Mouse (Mus musculus): ENCODE results near the gene Cd6.
A peak's percentile ranks its signal among the peaks of the same experiment; 100 is the strongest.

The Cd6 gene

GRCm38 (mm10) chr19:10839010-10839892 lies 9.4 kb upstream of the Cd6 start, which contains the start of gene Slc15a3:
Gene Slc15a3, plus strand, starts transcription at chr19:10839727.
- no peak for DNase-seq (ENCODE audit: low read depth, low spot score)

DNA sequence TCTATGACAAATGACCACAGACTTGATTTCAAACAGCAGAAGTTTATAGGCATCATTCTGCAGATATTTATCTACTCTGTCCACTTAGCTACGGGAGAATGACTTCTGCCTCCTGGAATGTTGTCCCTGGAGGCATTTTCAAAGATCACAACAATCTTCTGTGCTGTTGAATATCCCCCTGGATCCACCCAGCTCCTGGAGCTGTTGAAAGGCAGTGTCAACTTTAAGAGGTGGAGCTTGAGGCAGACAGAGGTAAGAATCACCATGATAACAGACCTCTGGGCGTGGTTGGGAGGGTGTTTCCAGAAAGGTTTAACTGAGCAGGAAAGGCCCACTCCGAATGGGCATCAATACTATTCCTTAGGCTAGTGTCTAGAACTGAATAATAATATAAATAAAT lies 5.8 kb upstream of the Cd6 start:
- DNase-seq (ENCODE audit: low read depth, low spot score): peak; percentile 84

DNA sequence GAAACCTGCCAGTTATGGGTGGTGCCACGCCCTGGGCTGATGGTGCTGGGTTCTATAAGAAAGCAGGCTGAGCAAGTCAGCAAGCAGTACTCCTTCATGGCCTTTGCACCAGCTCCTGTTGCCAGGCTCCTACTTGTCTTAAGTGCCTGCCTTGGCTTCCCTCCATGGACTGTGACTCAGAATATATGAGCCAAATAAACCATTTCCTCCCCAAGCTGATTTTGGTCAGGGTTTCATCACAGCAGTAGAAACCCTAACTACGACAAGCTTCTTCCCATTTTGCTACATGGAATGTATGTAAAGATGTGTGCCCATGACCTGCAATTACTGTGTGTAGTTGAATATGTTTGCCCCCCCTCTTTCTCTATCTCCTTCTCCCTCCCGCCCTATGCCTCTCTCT lies 3.8 kb upstream of the Cd6 start:
- DNase-seq (ENCODE audit: low read depth, low spot score): no peak

- DNase-seq (ENCODE audit: low read depth, low spot score): no peak
Observed at GRCm38 (mm10) chr19:10832030-10832429, 2.2 kb upstream of the Cd6 start.

DNA sequence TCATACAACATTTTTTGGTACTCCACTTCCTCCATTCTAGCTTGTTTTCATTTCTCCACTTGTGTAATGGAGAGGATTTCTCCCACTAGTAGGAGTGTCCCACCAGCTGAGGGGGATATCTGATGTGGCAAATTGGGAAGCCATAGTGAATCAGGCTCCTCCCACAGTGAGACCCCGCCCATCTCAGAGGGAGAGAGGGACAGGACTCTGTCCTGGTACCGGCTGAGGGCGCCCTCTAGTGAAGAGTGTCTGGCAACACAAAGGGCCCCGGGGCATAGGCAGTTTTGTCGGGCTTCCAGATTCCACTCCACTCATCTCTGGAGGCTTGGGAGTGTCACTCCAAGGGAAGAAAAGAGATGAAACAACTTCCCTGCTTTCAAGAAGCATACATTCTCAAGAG lies 1.6 kb upstream of the Cd6 start:
- DNase-seq (ENCODE audit: low read depth, low spot score): peak; percentile 89

GRCm38 (mm10) chr19:10828321-10828720 lies 1.5 kb downstream of the Cd6 start:
- no peak for DNase-seq (ENCODE audit: low read depth, low spot score)

DNA sequence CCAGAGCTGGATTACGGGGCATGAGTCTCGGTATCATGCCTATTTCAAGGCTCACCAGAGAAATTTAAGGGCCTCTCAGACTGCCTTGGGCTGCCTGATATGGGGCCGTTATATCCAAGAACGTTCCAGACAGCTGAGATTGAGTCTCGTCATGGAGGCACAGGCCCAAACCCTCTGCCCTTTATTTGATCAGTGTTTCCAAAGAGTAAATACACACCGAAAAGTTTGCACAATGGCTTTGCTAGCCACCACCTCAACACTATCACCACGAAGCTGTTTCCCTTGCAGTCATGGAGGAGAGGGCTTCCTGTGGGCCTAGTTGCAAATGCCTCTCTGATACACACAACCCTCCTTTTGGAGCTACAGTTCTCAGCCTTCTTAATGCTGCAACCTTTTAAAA lies 5.8 kb downstream of the Cd6 start:
- no peak for DNase-seq (ENCODE audit: low read depth, low spot score)

GRCm38 (mm10) chr19:10822534-10822933 lies 7.3 kb downstream of the Cd6 start:
- DNase-seq (ENCODE audit: low read depth, low spot score): no peak

GRCm38 (mm10) chr19:10821319-10821718 lies 8.5 kb downstream of the Cd6 start:
- DNase-seq (ENCODE audit: low read depth, low spot score): peak; percentile 62

- DNase-seq (ENCODE audit: low read depth, low spot score): peak; percentile 41
Observed at GRCm38 (mm10) chr19:10818217-10818946, 11.5 kb downstream of the Cd6 start.

DNA sequence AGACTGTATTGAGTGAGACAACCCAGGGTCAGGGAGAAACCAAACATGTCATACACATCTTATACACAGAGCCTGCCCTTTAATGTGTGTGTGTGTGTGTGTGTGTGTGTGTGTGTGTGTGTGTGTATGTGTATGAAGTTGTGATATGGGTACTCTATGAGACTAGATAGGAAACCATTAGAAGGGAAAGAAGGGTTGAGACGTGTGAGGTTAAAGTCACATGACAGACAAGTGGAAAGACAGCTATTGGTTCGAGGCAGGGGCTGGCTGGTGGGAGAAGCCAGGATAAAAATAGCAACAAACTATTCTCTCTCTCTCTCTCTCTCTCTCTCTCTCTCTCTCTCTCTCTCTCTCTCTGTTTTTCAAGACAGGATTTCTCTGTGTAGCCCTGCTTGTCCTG lies 13.4 kb downstream of the Cd6 start:
- no peak for DNase-seq (ENCODE audit: low read depth, low spot score)

DNA sequence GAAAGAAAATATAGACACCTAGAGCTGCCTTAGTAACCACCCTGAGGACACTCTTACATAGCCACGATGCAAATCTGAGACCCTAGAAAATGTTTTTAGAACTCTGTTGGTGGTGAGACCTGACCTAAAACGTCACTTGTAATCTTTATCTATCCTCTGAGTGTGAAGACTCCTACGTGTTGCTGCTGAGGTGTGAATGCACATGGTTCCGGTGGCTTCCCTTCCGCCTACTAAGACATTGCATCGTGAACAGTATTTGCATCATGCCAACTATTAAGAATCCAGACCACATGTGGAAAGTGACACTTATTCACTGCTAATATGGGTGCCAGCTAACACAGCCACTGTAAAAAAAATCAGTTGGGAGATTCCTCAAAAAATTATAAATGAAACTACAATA lies 14.0 kb downstream of the Cd6 start:
- no peak for DNase-seq (ENCODE audit: low read depth, low spot score)

GRCm38 (mm10) chr19:10813905-10814304 lies 16.0 kb downstream of the Cd6 start:
- DNase-seq (ENCODE audit: low read depth, low spot score): no peak

- DNase-seq (ENCODE audit: low read depth, low spot score): no peak
Observed at GRCm38 (mm10) chr19:10813039-10813438, 16.8 kb downstream of the Cd6 start.

DNA sequence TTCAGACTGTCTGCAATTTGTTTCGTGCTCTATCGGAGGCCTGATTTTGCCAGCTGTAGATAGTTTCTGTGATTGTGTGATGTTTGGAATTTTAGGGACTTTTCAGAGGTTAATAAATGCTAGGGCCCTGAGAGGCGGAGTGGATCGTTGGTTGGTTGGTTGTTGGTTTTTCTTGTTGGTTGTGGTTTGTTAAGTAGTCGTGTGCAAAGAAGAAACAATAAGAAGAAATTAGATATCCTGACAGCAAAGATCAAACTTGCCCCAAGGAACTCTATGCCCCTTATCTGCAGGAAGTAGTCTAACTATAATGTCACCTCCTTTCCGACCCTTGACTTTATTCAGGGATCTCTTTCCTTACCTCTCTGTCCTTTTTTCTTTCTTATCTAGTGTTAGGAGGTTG lies 18.4 kb downstream of the Cd6 start:
- DNase-seq (ENCODE audit: low read depth, low spot score): no peak

DNA sequence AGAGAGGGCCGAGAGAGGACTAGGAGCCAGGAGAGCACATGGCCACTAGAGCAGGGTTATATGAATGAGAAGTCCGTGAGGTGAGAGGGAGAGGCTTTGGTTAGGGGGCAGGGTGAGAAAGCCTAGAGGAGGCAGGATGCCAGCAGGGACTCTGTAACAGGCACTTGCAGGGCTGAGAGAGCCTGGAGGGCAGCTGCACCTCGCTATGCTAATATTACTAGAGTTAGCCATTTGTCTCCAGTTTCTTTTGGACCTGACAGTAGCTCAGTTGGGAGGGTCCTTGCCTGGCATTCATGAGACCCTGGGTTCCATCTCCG lies 19.7 kb downstream of the Cd6 start:
- no peak for DNase-seq (ENCODE audit: low read depth, low spot score)

DNA sequence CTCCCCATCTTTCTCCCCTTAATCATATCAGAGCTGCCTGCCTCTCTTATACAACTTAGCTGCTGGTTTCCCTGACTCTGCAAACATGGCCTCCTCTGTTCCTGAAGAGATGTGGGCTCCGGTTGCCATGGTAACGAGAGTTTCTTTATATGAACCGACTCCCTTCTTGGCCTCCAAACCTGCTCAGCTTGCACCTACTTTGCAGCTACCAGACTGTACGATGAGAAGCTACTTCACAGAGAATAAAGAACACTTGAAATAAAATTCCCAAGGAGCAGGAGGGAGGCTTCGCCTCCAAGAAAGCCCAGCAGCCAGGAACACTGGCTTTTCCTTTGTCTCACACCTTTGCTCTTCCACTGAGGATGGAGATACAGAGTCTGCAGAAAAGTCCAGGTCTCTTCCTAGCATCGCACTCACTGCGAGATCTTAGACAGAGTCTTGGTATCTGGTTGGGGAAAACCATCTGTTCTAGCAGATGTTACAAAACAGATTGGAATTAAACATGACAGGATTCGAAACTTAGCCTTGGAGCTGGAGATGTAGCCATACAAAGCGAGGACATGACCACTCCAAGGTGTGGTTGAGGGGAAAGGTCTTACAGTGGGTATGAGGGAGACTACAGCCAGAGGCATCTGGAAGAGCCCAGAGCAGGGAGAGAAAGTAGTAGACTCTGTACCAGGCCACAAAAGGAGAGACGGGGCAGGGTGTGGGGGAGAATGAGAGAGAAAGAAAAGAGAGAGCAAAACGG lies 20.3 kb downstream of the Cd6 start:
- peak; percentile 17 for DNase-seq (ENCODE audit: low read depth, low spot score)

DNA sequence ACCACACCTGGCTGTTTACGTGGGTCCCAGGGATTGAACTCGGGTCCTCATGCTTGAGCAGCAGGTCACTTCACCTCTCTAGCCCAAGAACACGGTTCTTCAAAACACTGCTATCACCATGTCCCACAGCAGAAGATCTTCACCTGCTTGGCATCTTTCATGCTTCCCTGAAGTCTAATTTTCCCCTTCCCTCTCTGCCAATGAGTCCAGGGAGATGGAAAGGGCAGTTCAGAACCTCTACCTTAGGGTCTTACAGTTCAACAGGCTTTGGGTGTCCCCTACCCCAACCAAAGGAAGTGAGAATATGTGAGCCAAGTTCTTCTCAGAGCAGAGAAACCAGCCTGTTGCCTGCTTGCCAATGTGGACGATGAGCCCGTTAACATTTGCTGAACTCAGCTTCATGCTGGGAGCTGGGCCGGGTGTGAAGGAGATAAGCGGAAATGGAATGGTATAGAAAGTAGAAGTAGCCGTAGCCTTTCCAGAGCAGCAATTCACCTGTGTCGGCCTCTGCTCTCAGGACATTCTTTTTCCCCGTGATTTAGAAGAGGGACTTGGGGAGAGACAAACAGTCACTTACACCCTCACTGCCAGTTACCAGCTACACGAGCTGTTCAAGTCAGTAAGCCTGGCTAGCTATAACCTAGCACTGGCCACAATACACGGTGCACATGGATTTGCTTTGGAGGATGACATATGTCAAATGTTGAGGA lies 21.2 kb downstream of the Cd6 start:
- DNase-seq (ENCODE audit: low read depth, low spot score): no peak

DNA sequence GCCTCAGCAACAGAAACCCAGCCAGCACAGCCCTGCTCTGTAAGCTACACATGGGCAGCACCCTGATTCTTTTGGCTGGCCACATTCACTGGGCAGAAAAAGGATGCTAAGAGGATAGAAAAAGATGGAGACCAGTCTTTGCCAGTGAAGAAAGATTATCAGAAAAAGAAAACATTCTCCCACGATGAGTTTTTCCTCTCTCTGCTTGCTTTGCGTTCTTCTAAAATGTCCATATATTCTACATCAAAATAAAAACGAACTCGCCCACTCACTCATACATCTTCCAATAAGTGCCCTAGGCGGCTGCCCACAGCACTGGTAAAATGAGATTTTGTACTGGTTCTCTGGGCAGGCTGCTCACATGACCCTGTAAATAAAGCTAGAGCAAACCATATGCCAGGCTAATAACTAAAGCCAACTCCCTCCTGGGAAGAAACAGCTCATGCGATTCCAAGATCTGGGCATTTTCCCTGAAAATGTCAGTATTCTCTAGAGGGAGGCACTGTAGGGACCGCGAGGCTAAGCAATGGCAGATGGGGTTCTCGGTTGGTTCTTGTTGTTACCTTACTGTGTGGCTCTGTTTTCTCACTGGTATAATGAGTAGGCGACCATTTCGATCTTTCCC lies 24.1 kb downstream of the Cd6 start:
- DNase-seq (ENCODE audit: low read depth, low spot score): no peak

GRCm38 (mm10) chr19:10804850-10805660 lies 24.8 kb downstream of the Cd6 start:
- DNase-seq (ENCODE audit: low read depth, low spot score): no peak

All from ES-CJ7 (cell line).